Mouse (Mus musculus): ENCODE results near the gene Chchd10.

- TF ChIP-seq POLR2A (IDR thresholded peaks at IDR 0.05; ENCODE audit: low read depth, low read length) = no peak
- no peak for TF ChIP-seq MXI1 (IDR thresholded peaks at IDR 0.05; ENCODE audit: low read depth, low read length)
- TF ChIP-seq ELF1 (IDR thresholded peaks at IDR 0.05; ENCODE audit: low read depth, low read length) = no peak
Observed at GRCm38 (mm10) chr10:75884742-75885141, 48.2 kb upstream of the Chchd10 start.

Data from CH12.LX (cell line).